Comparison of ENCODE assay signal across 4 mouse cellular contexts in genomic region chr15:86239068-86239467, GRCm38 (mm10).
"Had no signal": no experiment of that assay in that cellular context is flagged by ENCODE, and none has a peak within 500 bp of the region (broad histone marks: within the 10 kb centered on the region; RNA-seq: fewer than 3 reads in every experiment).

No protein-coding gene starts in this region.

- H3K4me3 ChIP-seq: limb, embryonic 12.5 days; limb, embryonic 15.5 days; neural tube, embryonic 12.5 days; neural tube, embryonic 15.5 days had no signal

- H3K27me3 ChIP-seq: limb, embryonic 12.5 days; limb, embryonic 15.5 days; neural tube, embryonic 12.5 days; neural tube, embryonic 15.5 days had no signal
